Mouse (Mus musculus) liver, embryonic 14.5 days (tissue): ENCODE measurements around the gene Hadh. TPM values are rescaled to one million over a fixed set of nuclear protein-coding genes. Genes with fewer than 3 reads are reported as not detected.

ENCODE experiments used
- ATAC-seq: fragments of 200-750 bp; cut with Nextera tagmentation; 2 replicates; pipeline ENCODE4 v1.8.0; 2017; ENCODE audit warnings: moderate number of reproducible peaks, mild to moderate bottlenecking, moderate library complexity; ENCODE audit not compliant: insufficient read depth
- DNase-seq, 3 experiments: peaks; one replicate each; pipeline ENCODE4 v3.0.0-alpha.2; 2012 to 2013; ENCODE audit warnings: low read depth in 3 of 3, low spot score in 3 of 3
- H3K27ac ChIP-seq: fragments of 300-500 bp; sonication (generic); 2 replicates; pipeline ENCODE4 v1.5.1; 2014; ENCODE audit warnings: moderate library complexity, mild to moderate bottlenecking, control low read depth, inconsistent platforms
- H3K27me3 ChIP-seq: fragments of 300-500 bp; sonication (generic); 2 replicates; pipeline ENCODE4 v1.6.1; 2014; ENCODE audit warnings: mild to moderate bottlenecking, low read length, moderate library complexity; ENCODE audit not compliant: control insufficient read depth, insufficient read depth
- H3K36me3 ChIP-seq: fragments of 300-500 bp; sonication (generic); replicated peaks from 2 replicates; pipeline ENCODE4 v1.6.1; 2014; ENCODE audit warnings: low read depth; ENCODE audit not compliant: control insufficient read depth, insufficient read depth
- H3K4me1 ChIP-seq, 2 experiments: fragments of 200-500 bp in 1 of 2; fragments of 300-500 bp in 1 of 2; sonication (generic) in 1 of 2; replicated peaks; 2 replicates each; pipeline ENCODE4 v1.6.1; 2012 to 2014; ENCODE audit warnings: antibody characterized with exemption in 1 of 2, inconsistent platforms in 1 of 2, low read length in 1 of 2; ENCODE audit not compliant: control insufficient read depth in 2 of 2, insufficient read depth in 2 of 2
- H3K4me2 ChIP-seq: fragments of 300-500 bp; sonication (generic); 2 replicates; pipeline ENCODE4 v1.6.1; 2014; ENCODE audit warnings: low read depth, mild to moderate bottlenecking, control low read depth, moderate library complexity
- H3K4me3 ChIP-seq, 2 experiments: fragments of 200-500 bp in 1 of 2; fragments of 300-500 bp in 1 of 2; sonication (generic) in 1 of 2; 2 replicates each; pipeline ENCODE4 v1.5.1; 2012 to 2014; ENCODE audit warnings: low read depth in 2 of 2, low read length in 2 of 2, mild to moderate bottlenecking in 2 of 2, control low read depth in 1 of 2, inconsistent platforms in 1 of 2, moderate library complexity in 1 of 2; ENCODE audit not compliant: insufficient read depth in 1 of 2
- H3K9ac ChIP-seq: fragments of 300-500 bp; sonication (generic); replicated peaks from 2 replicates; pipeline ENCODE4 v1.6.1; 2014; ENCODE audit warnings: mild to moderate bottlenecking, control low read depth, moderate library complexity
- H3K9me3 ChIP-seq: fragments of 300-500 bp; sonication (generic); 2 replicates; pipeline ENCODE4 v1.6.1; 2016; ENCODE audit warnings: low read length, mixed read lengths; ENCODE audit not compliant: control insufficient read depth
- CTCF ChIP-seq: IDR thresholded peaks from 2 replicates; pipeline ENCODE4 v1.5.1; 2016; ENCODE audit warnings: antibody characterized with exemption, low read depth, control low read depth
- EP300 ChIP-seq: IDR thresholded peaks from 2 replicates; pipeline ENCODE4 v1.6.1; 2016; ENCODE audit warnings: antibody characterized with exemption, low read depth
- WGBS: fragments of 180-500 bp; shearing (Covaris S2); extraction: QIAGEN DNeasy Blood & Tissue Kit; methylation state at CpG from one replicate; pipeline ENCODE4 v1.1.7; 2014; ENCODE audit not compliant: insufficient replicate concordance; 5-methylcytosine and 5-hydroxymethylcytosine counted together
- polyA plus RNA-seq, 2 experiments: library from polyadenylated mRNA; depleted of rRNA in 1 of 2; stranded (reverse) in 1 of 2; unstranded in 1 of 2; fragments of >200 nt; fragmentation: Nextera tagmentation in 1 of 2; extraction: Ambion mirVana in 1 of 2; gene quantifications; 2 replicates each; pipeline versions ENCODE4 v1.2.1 to v1.2.3; 2012 to 2014

The Hadh gene
- polyA plus RNA-seq, 2 experiments = 78.3 to 98.0 TPM

- H3K27me3 ChIP-seq = no peaks in the 10 kb centered on the region
- no peak for TF ChIP-seq CTCF
- TF ChIP-seq EP300 = no peak
- H3K9ac ChIP-seq = no peak overlapping the region
- H3K9me3 ChIP-seq = no peaks in the 10 kb centered on the region
- 71% methylated on average over 4 of the region's 4 CpGs for whole genome bisulfite sequencing
- no peak for DNase-seq
- no peak overlapping the region for H3K27ac ChIP-seq
- no peaks in the 10 kb centered on the region for H3K4me1 ChIP-seq
- no peak for ATAC-seq
- no peaks in the 10 kb centered on the region for H3K36me3 ChIP-seq
- no peak overlapping the region for H3K4me2 ChIP-seq
- no peak overlapping the region for H3K4me3 ChIP-seq
Observed at GRCm38 (mm10) chr3:131254991-131255390, 16.9 kb downstream of the Hadh start.

- Histone ChIP-seq H3K36me3 (no peaks in the 10 kb centered on the region), H3K4me2 (no peak overlapping the region), H3K27me3 (no peaks in the 10 kb centered on the region), H3K4me1 (no peaks in the 10 kb centered on the region), H3K9me3 (no peaks in the 10 kb centered on the region), H3K4me3 (no peak overlapping the region), H3K27ac (no peak overlapping the region), H3K9ac (no peak overlapping the region)
- 81% methylated on average over 7 of the region's 7 CpGs for WGBS
- TF ChIP-seq CTCF (no peak), EP300 (no peak)
- ATAC-seq (no peak), DNase-seq (no peak)
Observed at GRCm38 (mm10) chr3:131251601-131252000, 20.3 kb downstream of the Hadh start.

- Histone ChIP-seq H3K27me3 (no peaks in the 10 kb centered on the region), H3K9ac (no peak overlapping the region), H3K4me2 (no peak overlapping the region), H3K9me3 (no peaks in the 10 kb centered on the region), H3K36me3 (no peaks in the 10 kb centered on the region), H3K4me1 (no peaks in the 10 kb centered on the region), H3K27ac (no peak overlapping the region), H3K4me3 (no peak overlapping the region)
- TF ChIP-seq EP300 = no peak
- TF ChIP-seq CTCF = no peak
- no peak for DNase-seq
- 70% methylated on average over 13 of the region's 13 CpGs for WGBS
- no peak for ATAC-seq
Observed at GRCm38 (mm10) chr3:131250978-131251377, 20.9 kb downstream of the Hadh start.

- DNase-seq = no peak
- Histone ChIP-seq H3K9ac (no peak overlapping the region), H3K9me3 (no peaks in the 10 kb centered on the region), H3K27me3 (no peaks in the 10 kb centered on the region), H3K4me3 (no peak overlapping the region), H3K4me2 (no peak overlapping the region), H3K27ac (no peak overlapping the region), H3K36me3 (no peaks in the 10 kb centered on the region), H3K4me1 (no peaks in the 10 kb centered on the region)
- no peak for ATAC-seq
- no peak for TF ChIP-seq CTCF
- TF ChIP-seq EP300 = no peak
- 28% methylated on average over 2 of the region's 2 CpGs for WGBS
Observed at GRCm38 (mm10) chr3:131250283-131250682, 21.6 kb downstream of the Hadh start.

- 76% methylated on average over 10 of the region's 10 CpGs for WGBS
- TF ChIP-seq EP300 = no peak
- no peak for TF ChIP-seq CTCF
- no peaks in the 10 kb centered on the region for H3K27me3 ChIP-seq
- ATAC-seq (no peak), DNase-seq (no peak)
- H3K4me2 ChIP-seq = no peak overlapping the region
- no peaks in the 10 kb centered on the region for H3K9me3 ChIP-seq
- H3K4me1 ChIP-seq = no peaks in the 10 kb centered on the region
- H3K4me3 ChIP-seq = no peak overlapping the region
- H3K27ac ChIP-seq = no peak overlapping the region
- H3K9ac ChIP-seq = no peak overlapping the region
- H3K36me3 ChIP-seq = no peaks in the 10 kb centered on the region
Observed at GRCm38 (mm10) chr3:131248444-131248843, 23.5 kb downstream of the Hadh start.

GRCm38 (mm10) chr3:131247851-131248250 is 24.1 kb downstream of the Hadh start:
- Histone ChIP-seq H3K4me2 (no peak overlapping the region), H3K9me3 (no peaks in the 10 kb centered on the region), H3K4me1 (no peaks in the 10 kb centered on the region), H3K9ac (no peak overlapping the region), H3K36me3 (no peaks in the 10 kb centered on the region), H3K27me3 (no peaks in the 10 kb centered on the region), H3K4me3 (no peak overlapping the region), H3K27ac (no peak overlapping the region)
- ATAC-seq = no peak
- TF ChIP-seq EP300 (no peak), CTCF (no peak)
- 58% methylated on average over 5 of the region's 5 CpGs for WGBS
- no peak for DNase-seq
